Mouse (Mus musculus): ENCODE measurements at regions not wholly inside any gene's neighbourhood (a gene's known extent, or its start where the extent isn't known, plus 50 kb on each side); places are given as distances from the start of the nearest gene placed in this dataset.
"Not testable (repeated sequence)": the region's sequence is repeated elsewhere in the genome, so short reads cannot be mapped to it uniquely, and the experiment has no call there.

GRCm38 (mm10) chr11:22420003-22420723 lies 78.1 kb upstream of the Ehbp1 start:
- no peak for DNase-seq (ENCODE audit: low spot score)

GRCm38 (mm10) chr11:22421762-22422161 lies 79.7 kb upstream of the Ehbp1 start:
- DNase-seq (ENCODE audit: low spot score), result no peak

GRCm38 (mm10) chr11:22437140-22437850 lies 74.6 kb upstream of the Tmem17 start:
- DNase-seq (ENCODE audit: low spot score), result peak; percentile 86

- DNase-seq (ENCODE audit: low spot score), result peak; percentile 85
These were observed 74.1 kb upstream of the Tmem17 start for GRCm38 (mm10) chr11:22437851-22438215.

- no peak for DNase-seq (ENCODE audit: low spot score)
These were observed 73.3 kb upstream of the Tmem17 start for GRCm38 (mm10) chr11:22438441-22439066.

DNA sequence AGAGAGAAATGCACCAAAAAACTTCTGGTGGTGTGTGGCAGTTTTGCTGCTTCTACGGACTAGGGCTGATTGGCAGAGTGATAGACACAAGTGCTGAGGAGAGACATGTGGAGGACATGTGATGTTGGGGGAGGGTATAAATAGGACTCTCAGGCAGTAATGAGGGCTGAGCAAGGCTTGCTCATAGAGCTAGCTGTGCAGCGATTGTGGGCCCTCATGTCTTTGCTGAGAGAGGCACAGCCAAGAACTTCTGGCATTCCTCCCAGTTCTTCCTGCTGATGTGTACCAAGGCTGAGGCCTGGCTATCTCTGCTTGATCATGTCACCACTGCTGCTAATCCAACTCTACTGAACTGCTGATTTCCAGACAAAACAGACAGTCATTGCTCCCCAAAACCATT lies 71.4 kb upstream of the Tmem17 start:
- DNase-seq (ENCODE audit: low spot score), result peak; percentile 80

GRCm38 (mm10) chr11:22453161-22453560 lies 58.7 kb upstream of the Tmem17 start:
- DNase-seq (ENCODE audit: low spot score), result no peak

GRCm38 (mm10) chr11:22456286-22456685 lies 55.6 kb upstream of the Tmem17 start:
- DNase-seq (ENCODE audit: low spot score), result no peak

DNA sequence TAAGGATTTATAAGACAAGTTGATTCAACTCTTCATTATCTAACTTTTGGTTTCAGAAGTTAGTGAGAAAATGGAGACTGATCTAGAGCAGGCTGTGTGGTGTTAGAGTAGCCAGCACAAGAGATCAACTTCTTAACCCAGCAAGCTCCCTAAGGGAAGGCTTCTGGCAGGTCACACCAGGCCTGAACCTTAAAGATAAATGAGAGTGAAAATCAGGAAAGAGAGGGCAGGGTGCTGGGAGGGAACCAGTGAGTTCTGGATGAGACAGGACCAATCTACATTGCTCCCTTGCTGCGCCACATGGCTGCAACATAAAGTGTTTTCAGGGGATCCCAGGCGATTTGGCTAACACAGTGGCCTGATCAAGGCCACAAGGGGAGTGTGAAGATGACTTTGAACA lies 54.7 kb upstream of the Tmem17 start:
- DNase-seq (ENCODE audit: low spot score), result no peak

- no peak for DNase-seq (ENCODE audit: low spot score)
These were observed 52.8 kb upstream of the Tmem17 start for GRCm38 (mm10) chr11:22458951-22459703.

DNA sequence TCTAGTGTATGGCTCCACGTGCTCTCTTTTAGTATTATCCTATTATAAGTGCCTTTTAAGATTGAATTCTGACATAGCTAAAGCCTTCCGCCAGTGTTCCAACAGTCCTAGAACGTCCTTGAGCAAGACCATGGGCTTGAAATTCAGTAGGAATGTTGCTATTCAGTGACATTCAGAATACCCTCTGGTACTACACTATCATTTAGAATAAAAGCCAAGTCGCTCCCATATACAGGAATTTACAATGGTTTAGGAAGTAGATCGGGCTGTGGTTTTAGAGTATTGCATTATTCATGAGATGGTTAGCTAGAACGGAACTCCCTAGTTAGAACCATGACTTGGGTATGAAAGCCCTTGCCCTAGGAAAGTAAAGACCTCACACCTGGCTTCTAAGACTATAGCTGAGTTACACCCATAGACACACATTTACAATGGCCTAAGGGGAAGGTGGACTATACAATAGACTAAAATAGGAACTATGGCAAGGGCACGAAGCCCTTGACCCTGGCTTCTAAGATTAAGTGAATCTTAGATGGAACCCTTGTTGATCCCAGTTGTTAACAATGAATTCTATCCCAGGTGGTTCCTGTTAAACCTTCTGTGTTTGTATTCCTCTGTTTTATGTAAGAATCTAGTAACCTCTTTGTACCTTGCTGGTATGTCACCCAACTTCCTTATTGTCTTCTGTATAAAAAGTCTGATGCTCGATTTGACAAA lies 50.7 kb upstream of the Tmem17 start:
- not testable (repeated sequence) for DNase-seq (ENCODE audit: low spot score)
